Mouse (Mus musculus) MEL (cell line): ENCODE measurements around the gene Pirt. TPM values are rescaled to one million over a fixed set of nuclear protein-coding genes. Genes with fewer than 3 reads are reported as not detected.
A peak's percentile ranks its signal among the peaks of the same experiment; 100 is the strongest.

Source experiments
- DNase-seq: peaks from one replicate; pipeline ENCODE4 v3.0.0; 2011; ENCODE audit warnings: low read depth, low spot score
- H3K27ac ChIP-seq: 2 replicates; pipeline ENCODE4 v1.5.1; 2012; ENCODE audit warnings: low read depth, mild to moderate bottlenecking, control low read depth, low read length, moderate library complexity; ENCODE audit not compliant: control insufficient read depth
- H3K27me3 ChIP-seq, 2 experiments: fragments of 150-350 bp in 1 of 2; sonication (generic) in 1 of 2; 2 replicates each; pipeline ENCODE4 v1.6.1; 2012; ENCODE audit warnings: low read length in 2 of 2, mild to moderate bottlenecking in 2 of 2, improper control_type of control experiment in 1 of 2, moderate library complexity in 1 of 2; ENCODE audit not compliant: insufficient read depth in 2 of 2, control insufficient read depth in 1 of 2
- H3K36me3 ChIP-seq, 2 experiments: 2 replicates each; pipeline ENCODE4 v1.6.1; 2012 to 2014; ENCODE audit warnings: low read length in 2 of 2, improper control_type of control experiment in 1 of 2, inconsistent platforms in 1 of 2, mild to moderate bottlenecking in 1 of 2; ENCODE audit not compliant: insufficient read depth in 2 of 2, control insufficient read depth in 1 of 2
- H3K4me1 ChIP-seq, 2 experiments: fragments of 150-350 bp in 1 of 2; sonication (generic) in 1 of 2; 2 replicates each; pipeline ENCODE4 v1.6.1; 2012; ENCODE audit warnings: low read length in 2 of 2, improper control_type of control experiment in 1 of 2, mild to moderate bottlenecking in 1 of 2; ENCODE audit not compliant: insufficient read depth in 2 of 2, control insufficient read depth in 1 of 2
- H3K4me3 ChIP-seq, 2 experiments: fragments of 150-350 bp in 1 of 2; sonication (generic) in 1 of 2; 2 replicates each; pipeline ENCODE4 v1.5.1; 2012; ENCODE audit warnings: low read depth in 2 of 2, low read length in 2 of 2, mild to moderate bottlenecking in 2 of 2, moderate library complexity in 2 of 2, control low read depth in 1 of 2, improper control_type of control experiment in 1 of 2; ENCODE audit not compliant: control insufficient read depth in 1 of 2, insufficient read depth in 1 of 2
- H3K79me2 ChIP-seq: 2 replicates; pipeline ENCODE4 v1.6.1; 2012; ENCODE audit warnings: mild to moderate bottlenecking, low read length, moderate library complexity; ENCODE audit not compliant: control insufficient read depth, poor library complexity, insufficient read depth
- H3K9ac ChIP-seq: 2 replicates; pipeline ENCODE4 v1.6.1; 2012; ENCODE audit warnings: low read depth, mild to moderate bottlenecking, control low read depth, low read length, moderate library complexity; ENCODE audit not compliant: control insufficient read depth, poor library complexity, severe bottlenecking
- H3K9me3 ChIP-seq: fragments of 150-350 bp; sonication (generic); replicated peaks from 2 replicates; pipeline ENCODE4 v1.6.1; 2012; ENCODE audit warnings: mild to moderate bottlenecking, low read length, improper control_type of control experiment, moderate library complexity; ENCODE audit not compliant: insufficient read depth
- CTCF ChIP-seq, 3 experiments: IDR thresholded peaks in 2 of 3; conservative IDR thresholded peaks in 1 of 3; 2 replicates each; pipeline ENCODE4 v1.5.1; 2011 to 2012; ENCODE audit warnings: low read length in 3 of 3, low read depth in 2 of 3, mild to moderate bottlenecking in 2 of 3, improper control_type of control experiment in 1 of 3, inconsistent platforms in 1 of 3, mixed read lengths in 1 of 3, moderate library complexity in 1 of 3; ENCODE audit not compliant: control insufficient read depth in 1 of 3, insufficient read depth in 1 of 3, poor library complexity in 1 of 3, severe bottlenecking in 1 of 3
- E2F4 ChIP-seq: IDR thresholded peaks from 2 replicates; pipeline ENCODE4 v1.6.1; 2011; ENCODE audit warnings: low read depth, low read length, improper control_type of control experiment, borderline replicate concordance
- ETS1 ChIP-seq: IDR thresholded peaks from 2 replicates; pipeline ENCODE4 v1.6.1; 2012; ENCODE audit warnings: low read depth, mild to moderate bottlenecking, inconsistent platforms, low read length, improper control_type of control experiment, moderate library complexity
- GABPA ChIP-seq: IDR thresholded peaks from 2 replicates; pipeline ENCODE4 v1.6.1; 2012; ENCODE audit warnings: low read depth, mild to moderate bottlenecking, inconsistent platforms, low read length, improper control_type of control experiment, moderate library complexity
- GATA1 ChIP-seq: IDR thresholded peaks from 2 replicates; pipeline ENCODE4 v1.6.1; 2011; ENCODE audit warnings: low read depth, low read length, improper control_type of control experiment
- HCFC1 ChIP-seq: IDR thresholded peaks from 2 replicates; pipeline ENCODE4 v1.6.1; 2012; ENCODE audit warnings: low read depth, mild to moderate bottlenecking, inconsistent platforms, low read length, improper control_type of control experiment, moderate library complexity
- MAX ChIP-seq: IDR thresholded peaks from 2 replicates; pipeline ENCODE4 v1.6.1; 2011; ENCODE audit warnings: low read length, improper control_type of control experiment
- MYC ChIP-seq: IDR thresholded peaks from 2 replicates; pipeline ENCODE4 v1.6.1; 2011; ENCODE audit warnings: low read depth, mild to moderate bottlenecking, low read length, improper control_type of control experiment, moderate library complexity
- NELFE ChIP-seq: IDR thresholded peaks from 2 replicates; pipeline ENCODE4 v1.6.1; 2011; ENCODE audit warnings: low read depth, low read length, improper control_type of control experiment
- POLR2A ChIP-seq, 2 experiments: IDR thresholded peaks; 2 replicates each; pipeline ENCODE4 v1.6.1; 2011 to 2012; ENCODE audit warnings: low read length in 2 of 2, mild to moderate bottlenecking in 2 of 2, control low read depth in 1 of 2, improper control_type of control experiment in 1 of 2, low read depth in 1 of 2, moderate library complexity in 1 of 2; ENCODE audit not compliant: control insufficient read depth in 1 of 2, insufficient read depth in 1 of 2, poor library complexity in 1 of 2
- RAD21 ChIP-seq: IDR thresholded peaks from 2 replicates; pipeline ENCODE4 v1.6.1; 2011; ENCODE audit warnings: mild to moderate bottlenecking, low read depth, low read length, improper control_type of control experiment
- RCOR1 ChIP-seq: IDR thresholded peaks from 2 replicates; pipeline ENCODE4 v1.6.1; 2012; ENCODE audit warnings: low read depth, mild to moderate bottlenecking, inconsistent platforms, low read length, improper control_type of control experiment
- SIN3A ChIP-seq: IDR thresholded peaks from 2 replicates; pipeline ENCODE4 v1.6.1; 2012; ENCODE audit warnings: low read length, improper control_type of control experiment, inconsistent platforms
- SMC3 ChIP-seq: IDR thresholded peaks from 2 replicates; pipeline ENCODE4 v1.6.1; 2011; ENCODE audit warnings: low read depth, low read length, improper control_type of control experiment
- TBP ChIP-seq: IDR thresholded peaks from 2 replicates; pipeline ENCODE4 v1.8.0; 2011; ENCODE audit warnings: low read depth, low read length, improper control_type of control experiment
- TCF12 ChIP-seq: IDR thresholded peaks from 2 replicates; pipeline ENCODE4 v1.6.1; 2014; ENCODE audit warnings: low read depth, mild to moderate bottlenecking, inconsistent platforms, low read length, improper control_type of control experiment, moderate library complexity
- USF2 ChIP-seq, 2 experiments: IDR thresholded peaks; 2 replicates each; pipeline ENCODE4 v1.6.1; 2011 to 2012; ENCODE audit warnings: improper control_type of control experiment in 2 of 2, low read length in 2 of 2, borderline replicate concordance in 1 of 2, inconsistent platforms in 1 of 2, low read depth in 1 of 2, mild to moderate bottlenecking in 1 of 2; ENCODE audit not compliant: insufficient read depth in 1 of 2
- ZNF384 ChIP-seq: IDR thresholded peaks from 2 replicates; pipeline ENCODE4 v1.6.1; 2012; ENCODE audit warnings: low read depth, mild to moderate bottlenecking, inconsistent platforms, low read length, improper control_type of control experiment
- polyA plus RNA-seq, 2 experiments: library from polyadenylated mRNA; stranded (reverse) in 1 of 2; unstranded in 1 of 2; fragments of >175 nt in 1 of 2; fragments of >200 nt in 1 of 2; gene quantifications; 2 replicates each; pipeline versions ENCODE4 v1.2.1 to v1.2.4; 2012; ENCODE audit warnings: low replicate concordance in 2 of 2, low read depth in 1 of 2; ENCODE audit not compliant: insufficient read length in 2 of 2, insufficient read depth in 1 of 2, missing spikeins in 1 of 2
- total RNA-seq: library from RNA; depleted of rRNA; stranded (reverse); fragments of 300-350 nt; gene quantifications from 2 replicates; pipeline ENCODE4 v1.2.3, GENCODE M21; 2012

Gene Pirt
- total and polyA plus RNA-seq, 3 experiments = not detected

- TF ChIP-seq TBP (no peak), USF2 (IDR thresholded peaks at IDR 0.05; ENCODE audit: borderline replicate concordance in 1 of 2, insufficient read depth in 1 of 2, low read depth in 1 of 2, low read length in 2 of 2) (no peak), RAD21 (peak; percentile 93), POLR2A (IDR thresholded peaks at IDR 0.05; ENCODE audit: control insufficient read depth in 1 of 2, insufficient read depth in 1 of 2, low read depth in 1 of 2, low read length in 2 of 2, poor library complexity in 1 of 2) (no peak), NELFE (no peak), ZNF384 (no peak), MAX (no peak), RCOR1 (0 out of 2 replicates have a peak, but pooled peaks have one; percentile 6), MYC (no peak), ETS1 (no peak)
Observed at GRCm38 (mm10) chr11:66905617-66906384, 6.0 kb upstream of the Pirt start (continued).

GRCm38 (mm10) chr11:66912531-66913458 lies 1.0 kb downstream of the Pirt start:
- H3K4me1 ChIP-seq = no peaks in the 10 kb centered on the region
- no peaks in the 10 kb centered on the region for H3K9me3 ChIP-seq
- no peak overlapping the region for H3K27ac ChIP-seq
- DNase-seq = no peak
- TF ChIP-seq GATA1 (0 out of 2 replicates have a peak, but pooled peaks have one; percentile 14), GABPA (no peak), TCF12 (0 out of 2 replicates have a peak, but pooled peaks have one; percentile 26)
- H3K36me3 ChIP-seq = no peaks in the 10 kb centered on the region
- no peaks in the 10 kb centered on the region for H3K79me2 ChIP-seq
- H3K27me3 ChIP-seq = no peaks in the 10 kb centered on the region
- H3K4me3 ChIP-seq = no peak overlapping the region
- no peak overlapping the region for H3K9ac ChIP-seq

GRCm38 (mm10) chr11:66914249-66914648 lies 2.5 kb downstream of the Pirt start:
- Histone ChIP-seq H3K79me2 (no peaks in the 10 kb centered on the region), H3K27ac (no peak overlapping the region), H3K4me1 (no peaks in the 10 kb centered on the region), H3K4me3 (no peak overlapping the region), H3K27me3 (no peaks in the 10 kb centered on the region), H3K9me3 (no peaks in the 10 kb centered on the region), H3K36me3 (no peaks in the 10 kb centered on the region), H3K9ac (no peak overlapping the region)
- TF ChIP-seq NELFE (no peak), RCOR1 (no peak), CTCF (IDR thresholded peaks at IDR 0.05 in 2 of 3, conservative IDR thresholded peaks at IDR 0.05 in 1 of 3; ENCODE audit: control insufficient read depth in 1 of 3, insufficient read depth in 1 of 3, low read depth in 2 of 3, low read length in 3 of 3, poor library complexity in 1 of 3, severe bottlenecking in 1 of 3) (peak; percentile 33 to 64 (median 59); a peak in 5 of 6 replicates), GABPA (no peak), HCFC1 (no peak), RAD21 (peak; percentile 21; the same call in 1 of the 2 replicates), SMC3 (peak; percentile 54), SIN3A (no peak), GATA1 (no peak), E2F4 (no peak)
- peak; percentile 37 for DNase-seq
